Mouse (Mus musculus) gastrocnemius, postnatal 14 days (tissue): ENCODE data around the gene Tia1. TPM values are rescaled to one million over a fixed set of nuclear protein-coding genes. Genes with fewer than 3 reads are reported as not detected.

Experiments used
- DNase-seq: peaks from one replicate; pipeline ENCODE4 v3.0.0; 2021; ENCODE audit warnings: mixed read lengths
- intact Hi-C: fragments of 180-260 bp; cut with DNase I; formaldehyde crosslinking; loops from one replicate; pipeline ENCODE4 v1.15.1; 2025; ENCODE audit warnings: low total_unique reads
- total RNA-seq, 2 experiments: library from RNA; stranded (reverse); gene quantifications; 2 replicates each; pipeline ENCODE4 v1.2.3; 2021

Tia1 gene
- total RNA-seq, 2 experiments from 2014 or later, result 21.5 to 25.2 TPM

DNA sequence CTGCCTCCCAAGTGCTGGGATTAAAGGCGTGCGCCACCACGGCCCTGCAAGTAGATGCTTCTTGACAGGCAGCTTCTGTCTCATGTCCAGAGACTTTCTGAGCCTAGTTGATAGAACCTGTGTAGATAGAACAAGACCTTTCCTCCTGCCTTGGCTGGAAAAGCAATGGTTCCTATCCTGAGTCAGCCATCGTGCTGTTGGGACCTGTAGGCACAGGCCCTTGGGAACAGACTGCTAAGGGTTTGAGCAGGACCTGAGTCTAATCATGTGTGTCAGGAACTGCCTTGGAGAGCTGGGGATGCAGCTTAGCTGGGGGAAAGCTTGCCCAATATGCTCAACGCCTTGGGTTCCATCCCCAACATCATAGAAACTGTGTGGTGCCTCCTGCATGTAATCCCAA is 70.1 kb downstream of the Tia1 start:
- DNase-seq, result no peak
- intact Hi-C loops, result loop anchor here (5.0 kb wide), 1 partner anchor 53 kb away; the partner anchor contains the start of gene Pcbp1

- intact Hi-C loops, result loop anchor here (5.0 kb wide), 1 partner anchor 53 kb away; the partner anchor contains the start of gene Pcbp1
- DNase-seq, result no peak
Measured at GRCm38 (mm10) chr6:86474646-86475181, 70.7 kb downstream of the Tia1 start.

DNA sequence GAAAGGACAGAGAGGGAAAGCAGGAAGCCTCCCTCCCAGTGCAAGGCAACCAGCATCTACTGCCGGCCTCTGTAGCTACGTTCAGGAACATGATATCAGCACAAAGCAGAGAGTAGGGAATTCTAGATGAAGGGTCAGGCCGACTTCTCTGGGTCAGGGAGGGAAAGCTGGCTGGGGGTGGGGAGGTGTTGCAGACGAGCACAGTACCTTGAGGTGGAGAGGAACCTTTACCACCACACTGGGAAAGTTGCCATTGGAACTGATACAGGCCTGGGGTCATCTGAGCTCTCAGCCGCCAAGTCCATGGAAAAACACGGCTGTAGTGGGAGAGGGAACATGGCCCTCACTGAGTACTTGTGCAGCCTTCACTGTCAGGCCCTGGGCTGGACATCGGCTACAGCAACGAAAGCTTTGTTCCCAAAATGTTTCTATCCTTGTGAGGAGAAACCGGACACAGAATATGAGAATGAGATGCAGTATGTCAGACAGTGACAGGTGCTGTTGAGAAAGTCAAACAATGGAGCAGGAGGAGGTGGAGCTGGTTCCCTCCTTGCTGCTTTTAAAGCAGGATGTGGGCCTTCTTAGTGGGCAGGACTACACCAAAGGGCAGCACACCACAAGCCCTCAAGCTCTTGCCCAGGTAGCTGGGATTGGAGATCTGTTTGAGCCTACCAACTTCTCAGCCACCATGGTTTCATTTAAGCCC is 71.6 kb downstream of the Tia1 start:
- intact Hi-C loops, result no loop called here
- DNase-seq, result peak; percentile 40

- intact Hi-C loops, result no loop called here
- DNase-seq, result no peak
Measured at GRCm38 (mm10) chr6:86476931-86477330, 72.9 kb downstream of the Tia1 start.

GRCm38 (mm10) chr6:86479311-86479710 is 75.3 kb downstream of the Tia1 start:
- intact Hi-C loops, result no loop called here
- peak; percentile 33 for DNase-seq

GRCm38 (mm10) chr6:86479816-86480188 is 75.8 kb downstream of the Tia1 start:
- intact Hi-C loops, result no loop called here
- DNase-seq, result no peak

GRCm38 (mm10) chr6:86480189-86480831 is 76.3 kb downstream of the Tia1 start:
- peak; percentile 60 for DNase-seq
- intact Hi-C loops, result no loop called here

DNA sequence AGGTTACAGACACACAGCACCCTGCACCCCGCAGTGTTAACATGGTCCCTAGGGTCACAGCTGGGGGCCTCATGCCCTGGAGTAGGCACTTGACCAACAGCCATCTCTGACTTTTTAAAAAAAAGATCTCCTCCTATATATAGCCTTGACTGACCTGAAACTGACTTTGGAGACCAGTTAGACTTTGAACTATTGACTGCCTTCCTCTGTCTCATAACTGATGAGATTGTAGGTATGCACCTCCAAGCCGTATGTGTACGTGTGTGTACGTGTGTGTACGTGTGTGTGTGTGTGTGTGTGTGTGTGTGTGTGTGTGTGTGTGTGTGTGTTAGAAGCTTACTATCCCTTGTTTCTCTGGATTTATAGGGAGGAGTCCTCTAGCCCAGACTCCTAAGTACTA is 77.9 kb downstream of the Tia1 start:
- DNase-seq, result no peak
- intact Hi-C loops, result no loop called here

Other genes with a start within 250 kb of the Tia1 start
- gene Tgfa, start 209.0 kb upstream of the Tia1 start, total RNA-seq, result under 1 TPM; 0.27 to 0.47 TPM
- gene Fam136a, start 38.6 kb upstream of the Tia1 start, total RNA-seq, result 10 to 100 TPM; 18.3 to 21.6 TPM
- gene Snrpg, start 32.9 kb upstream of the Tia1 start, total RNA-seq, result 10 to 100 TPM; 32.4 to 45.6 TPM
- gene Pcyox1, start 7.1 kb upstream of the Tia1 start, total RNA-seq, result 10 to 100 TPM; 63.0 to 63.1 TPM
- gene Gm44790, start 22.4 kb downstream of the Tia1 start, total RNA-seq, result under 1 TPM in 1 of 2 experiments, not detected in 1; 0.47 TPM
- gene C87436, start 34.2 kb downstream of the Tia1 start, total RNA-seq, result 1 to 10 TPM; 6.4 to 7.8 TPM
- 100 to 1,000 TPM; 128 to 164 TPM for gene Pcbp1, start 122.1 kb downstream of the Tia1 start, total RNA-seq
- under 1 TPM in 1 of 2 experiments, not detected in 1; 0.13 TPM for gene Asprv1, start 223.9 kb downstream of the Tia1 start, total RNA-seq